Comparison of ENCODE assay signal across 15 mouse cellular contexts in the genomic region with DNA sequence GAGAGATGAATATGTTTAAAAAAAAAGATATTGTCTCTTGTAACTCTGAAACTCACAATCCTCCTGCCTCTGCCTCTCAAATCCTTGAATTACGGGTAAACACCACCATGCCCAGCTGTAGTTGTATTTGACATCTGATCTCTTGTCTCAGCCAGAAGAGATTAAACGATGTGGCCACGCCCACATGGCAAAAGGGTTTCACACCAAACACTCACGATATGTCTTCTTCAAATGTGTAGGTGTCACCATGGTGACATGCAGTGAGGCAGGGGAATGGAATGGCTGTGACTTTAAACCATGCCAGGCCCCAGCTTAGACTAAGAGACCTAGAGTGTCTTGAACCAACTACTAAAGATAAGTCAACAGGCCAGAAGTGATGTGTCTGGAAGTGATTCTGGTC. TPM values are rescaled to one million over a fixed set of nuclear protein-coding genes. Genes with fewer than 3 reads are reported as not detected.
"Had no signal": no experiment of that assay in that cellular context is flagged by ENCODE, and none has a peak within 500 bp of the region (broad histone marks: within the 10 kb centered on the region; RNA-seq: fewer than 3 reads in every experiment).

No protein-coding gene starts in this region.

- DNase-seq: kidney, adult 8-10 months; kidney, postnatal 36 days; layer of hippocampus, adult 9-11 months; layer of hippocampus, postnatal 36 days; lung, embryonic 14.5 days; lung, postnatal 10 days; lung, postnatal 4 days; retina, postnatal 1 day had no signal

- H3K9ac ChIP-seq: limb, embryonic 15.5 days; liver, embryonic 12.5 days; lung, embryonic 14.5 days; midbrain, embryonic 12.5 days; neural tube, embryonic 15.5 days; stomach, embryonic 15.5 days had no signal

- H3K4me3 ChIP-seq: limb, embryonic 15.5 days; liver, embryonic 12.5 days; megakaryocyte, embryonic 14.5 days; midbrain, embryonic 12.5 days; neural tube, embryonic 15.5 days; stomach, embryonic 15.5 days had no signal

- H3K4me2 ChIP-seq: limb, embryonic 15.5 days; liver, embryonic 12.5 days; lung, embryonic 14.5 days; midbrain, embryonic 12.5 days; neural tube, embryonic 15.5 days; stomach, embryonic 15.5 days had no signal

- H3K4me1 ChIP-seq: limb, embryonic 15.5 days; megakaryocyte, embryonic 14.5 days; neural tube, embryonic 15.5 days; stomach, embryonic 15.5 days had no signal

- H3K36me3 ChIP-seq: limb, embryonic 15.5 days; liver, embryonic 12.5 days; midbrain, embryonic 12.5 days; neural tube, embryonic 15.5 days; stomach, embryonic 15.5 days had no signal

- H3K9me3 ChIP-seq: limb, embryonic 15.5 days; liver, embryonic 12.5 days; megakaryocyte, embryonic 14.5 days; midbrain, embryonic 12.5 days; neural tube, embryonic 15.5 days; stomach, embryonic 15.5 days had no signal

- H3K27ac ChIP-seq: kidney, postnatal 0 days; limb, embryonic 15.5 days; liver, embryonic 12.5 days; midbrain, embryonic 12.5 days; neural tube, embryonic 15.5 days; stomach, embryonic 15.5 days had no signal

- H3K27me3 ChIP-seq: limb, embryonic 15.5 days; liver, embryonic 12.5 days; midbrain, embryonic 12.5 days; neural tube, embryonic 15.5 days; stomach, embryonic 15.5 days had no signal

- ATAC-seq: liver, embryonic 12.5 days had no signal

RNA-seq across cellular contexts. Expression of a gene that starts 11.0 kb away (rescaled TPM):
- polyA plus RNA-seq: midbrain, embryonic 12.5 days had no signal
